Mouse (Mus musculus): ENCODE results near the gene Tmco5b.

DNA sequence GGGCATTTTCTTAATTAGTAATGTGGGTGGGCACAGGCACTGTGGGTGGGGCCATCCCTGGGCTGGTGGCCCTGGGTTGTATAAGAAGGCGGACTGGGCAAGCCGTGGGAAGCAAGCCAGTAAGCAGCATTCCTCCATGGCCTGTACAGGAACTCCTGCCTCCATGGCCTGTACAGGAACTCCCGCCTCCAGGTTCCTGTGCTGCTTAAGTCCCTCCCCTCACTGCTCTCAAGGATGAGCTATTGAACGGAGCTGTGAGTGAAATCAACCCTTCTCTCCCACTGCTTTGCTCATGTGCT lies 17.7 kb downstream of the Tmco5b start:
- TF ChIP-seq CTCF (IDR thresholded peaks at IDR 0.05; ENCODE audit: insufficient read depth, low read depth, low read length) (no peak), POLR2A (IDR thresholded peaks at IDR 0.05; ENCODE audit: insufficient read depth, low read depth, low read length) (no peak)

Measured in olfactory bulb, adult 2 months (tissue).